ENCODE assay signal across 27 mouse cellular contexts in the genomic region with DNA sequence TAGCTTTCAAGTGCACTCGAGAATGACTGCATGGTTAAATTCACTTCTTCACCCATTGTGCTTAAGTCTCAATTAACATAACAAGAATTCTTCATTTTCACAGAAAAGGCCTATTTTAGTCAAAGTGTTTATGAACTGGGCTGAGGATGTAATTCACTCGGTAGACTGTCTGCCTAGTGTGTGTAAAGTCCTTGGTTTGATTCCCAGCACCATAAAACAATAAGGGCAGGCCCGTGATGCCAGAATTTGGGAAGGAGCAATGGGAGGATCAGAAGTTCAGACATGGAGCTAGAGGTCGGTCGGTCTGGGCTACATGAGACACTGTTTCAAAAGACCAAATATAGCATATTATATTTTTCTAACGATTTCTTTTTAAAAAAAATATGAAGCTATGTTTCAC.
"Had no signal": no experiment of that assay in that cellular context is flagged by ENCODE, and none has a peak within 500 bp of the region (broad histone marks: within the 10 kb centered on the region; RNA-seq: fewer than 3 reads in every experiment).

No protein-coding gene starts in this region.

- H3K27me3 ChIP-seq: embryonic facial prominence, embryonic 12.5 days; embryonic facial prominence, embryonic 13.5 days; embryonic facial prominence, embryonic 15.5 days; forebrain, embryonic 13.5 days; forebrain, embryonic 15.5 days had no signal

- H3K27ac ChIP-seq: embryonic facial prominence, embryonic 10.5 days; embryonic facial prominence, embryonic 12.5 days; embryonic facial prominence, embryonic 13.5 days; embryonic facial prominence, embryonic 15.5 days; forebrain, embryonic 12.5 days; forebrain, embryonic 13.5 days; forebrain, embryonic 15.5 days; gastrocnemius, adult 2 months; heart, adult 2 months had no signal

- H3K4me3 ChIP-seq: embryonic facial prominence, embryonic 10.5 days; embryonic facial prominence, embryonic 12.5 days; embryonic facial prominence, embryonic 13.5 days; embryonic facial prominence, embryonic 15.5 days; erythroblast, embryonic 14.5 days; forebrain, embryonic 10.5 days; forebrain, embryonic 12.5 days; forebrain, embryonic 13.5 days; forebrain, embryonic 15.5 days; gastrocnemius, adult 2 months; heart, adult 2 months had no signal

- H3K36me3 ChIP-seq: embryonic facial prominence, embryonic 10.5 days; embryonic facial prominence, embryonic 12.5 days; embryonic facial prominence, embryonic 13.5 days; embryonic facial prominence, embryonic 15.5 days; forebrain, embryonic 10.5 days; forebrain, embryonic 12.5 days; forebrain, embryonic 15.5 days had no signal

- H3K4me2 ChIP-seq: embryonic facial prominence, embryonic 12.5 days; embryonic facial prominence, embryonic 13.5 days; embryonic facial prominence, embryonic 15.5 days; forebrain, embryonic 12.5 days; forebrain, embryonic 13.5 days; forebrain, embryonic 15.5 days had no signal

- DNase-seq: cerebellum, adult 8-10 months; cerebellum, adult 9-10 months; cerebellum, adult 9-11 months; cerebellum, postnatal 10 days; cerebellum, postnatal 14 days; cerebellum, postnatal 25 days; cerebellum, postnatal 36 days; embryo, embryonic 11 days; forebrain, postnatal 0 days; gastrocnemius, adult 2 months; gastrocnemius, postnatal 10 days; gastrocnemius, postnatal 14 days; gastrocnemius, postnatal 25 days; gastrocnemius, postnatal 36 days; heart, adult 11 months; heart, adult 18-20 months; heart, adult 2 months had no signal

- H3K9ac ChIP-seq: embryonic facial prominence, embryonic 12.5 days; embryonic facial prominence, embryonic 13.5 days; embryonic facial prominence, embryonic 15.5 days; forebrain, embryonic 12.5 days; forebrain, embryonic 13.5 days; forebrain, embryonic 15.5 days; forebrain, postnatal 0 days had no signal

- H3K9me3 ChIP-seq: embryonic facial prominence, embryonic 10.5 days; embryonic facial prominence, embryonic 12.5 days; embryonic facial prominence, embryonic 13.5 days; embryonic facial prominence, embryonic 15.5 days; forebrain, embryonic 10.5 days; forebrain, embryonic 12.5 days; forebrain, embryonic 13.5 days; forebrain, embryonic 15.5 days had no signal

- ATAC-seq: forebrain, embryonic 14.5 days; forebrain, embryonic 15.5 days; forebrain, postnatal 0 days had no signal

- H3K4me1 ChIP-seq: forebrain, embryonic 15.5 days had no signal
